Comparison of ENCODE assay signal across 9 mouse cellular contexts in the genomic region with DNA sequence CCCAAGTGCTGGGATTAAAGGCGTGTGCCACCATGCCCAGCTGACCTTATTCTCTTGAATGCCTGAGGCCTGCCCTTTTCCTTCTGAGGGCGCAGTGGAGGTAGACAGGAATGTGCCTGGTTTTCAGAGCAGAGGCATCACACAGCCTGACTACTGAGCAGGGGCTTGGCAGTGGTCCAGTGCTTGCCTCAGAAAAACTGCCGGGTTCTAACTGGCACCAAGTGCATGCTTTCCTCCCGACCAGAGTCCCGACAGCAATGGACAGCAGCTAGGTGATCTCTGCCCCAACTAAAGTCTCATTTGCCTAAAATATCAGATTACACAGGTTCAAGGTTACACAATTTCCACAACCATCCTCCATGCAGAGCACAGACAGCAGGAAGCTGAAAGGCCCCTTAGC. TPM values are rescaled to one million over a fixed set of nuclear protein-coding genes. Genes with fewer than 3 reads are reported as not detected.
DNase-seq lines count a peak whose midpoint lies in the region; ATAC-seq lines count a peak whose summit lies in the region.
"Had no signal": no experiment of that assay in that cellular context is flagged by ENCODE, and none has a peak within 500 bp of the region (broad histone marks: within the 10 kb centered on the region; RNA-seq: fewer than 3 reads in every experiment).

No protein-coding gene starts in this region.

- peak; percentile 53 to 58 for DNase-seq in adrenal gland, adult (ENCODE audit: inconsistent age in 2 of 2, low spot score in 1 of 2)
- no peak for DNase-seq in adrenal gland, postnatal 4 days (ENCODE audit: low spot score in 2 of 2)
- DNase-seq in left cerebral cortex, postnatal 10 days (ENCODE audit: extremely low spot score in 1 of 2, low spot score in 2 of 2), result peak; percentile 56 to 67
- DNase-seq in left cerebral cortex, adult 11 months (ENCODE audit: low spot score), result no peak
- DNase-seq in kidney, postnatal 10 days, result peak; percentile 79
- DNase-seq in embryo, embryonic 11 days, result no peak
- no peak for DNase-seq in B cell, adult 2 months
- DNase-seq: heart, postnatal 10 days had no signal

- intact Hi-C loops in left cerebral cortex, postnatal 10 days (cut with DNase I), result no loop called here

- ATAC-seq in megakaryocyte progenitor cell, adult 5-6 weeks (replicated peaks; ENCODE audit: poor library complexity), result 0 out of 2 replicates have a peak, but pooled peaks have one; percentile 17

RNA-seq across cellular contexts. Expression of a gene that starts 8.7 kb away (rescaled TPM):
- 10 to 100 TPM; 71.0 to 71.8 TPM for total RNA-seq in adrenal gland, postnatal 4 days (2021)
- total RNA-seq in left cerebral cortex, postnatal 10 days (2021), result 10 to 100 TPM; 45.2 to 48.2 TPM
- total RNA-seq in megakaryocyte progenitor cell, adult 5-6 weeks (2015), result 150 and 154 TPM in 2 replicates
- total RNA-seq in megakaryocyte progenitor cell, adult 5-6 weeks (2017), result 72.2 and 75.9 TPM in 2 replicates

RNA-seq across cellular contexts. Expression of a gene that starts 8.7 kb away (rescaled TPM):
- total RNA-seq in adrenal gland, postnatal 4 days (2021), result 10 to 100 TPM; 53.9 to 58.1 TPM
- total RNA-seq in left cerebral cortex, postnatal 10 days (2021), result 10 to 100 TPM; 82.3 to 86.0 TPM
- 19.2 and 19.8 TPM in 2 replicates for total RNA-seq in megakaryocyte progenitor cell, adult 5-6 weeks (2015)
- 30.3 and 42.6 TPM in 2 replicates for total RNA-seq in megakaryocyte progenitor cell, adult 5-6 weeks (2017)

RNA-seq across cellular contexts. Expression of a gene that starts 8.7 kb away (rescaled TPM):
- 100 to 1,000 TPM; 114 to 124 TPM for total RNA-seq in adrenal gland, postnatal 4 days (2021)
- total RNA-seq in left cerebral cortex, postnatal 10 days (2021), result 100 to 1,000 TPM; 161 to 165 TPM
- total RNA-seq in megakaryocyte progenitor cell, adult 5-6 weeks (2015), result 63.6 and 83.1 TPM in 2 replicates
- 41.7 and 46.1 TPM in 2 replicates for total RNA-seq in megakaryocyte progenitor cell, adult 5-6 weeks (2017)

RNA-seq across cellular contexts. Expression of a gene that starts 33.2 kb away (rescaled TPM):
- total RNA-seq in adrenal gland, postnatal 4 days (2021), result 10 to 100 TPM; 63.6 to 67.5 TPM
- total RNA-seq in left cerebral cortex, postnatal 10 days (2021), result 10 to 100 TPM; 26.7 to 29.6 TPM
- 10.6 and 11.8 TPM in 2 replicates for total RNA-seq in megakaryocyte progenitor cell, adult 5-6 weeks (2015)
- total RNA-seq in megakaryocyte progenitor cell, adult 5-6 weeks (2017), result 11.2 and 13.0 TPM in 2 replicates

RNA-seq across cellular contexts. Expression of a gene that starts 33.2 kb away (rescaled TPM):
- total RNA-seq in adrenal gland, postnatal 4 days (2021), result 10 to 100 TPM in 1 of 2 experiments, 1 to 10 TPM in 1; 9.8 to 10.6 TPM
- 10 to 100 TPM; 12.6 to 16.6 TPM for total RNA-seq in left cerebral cortex, postnatal 10 days (2021)
- total RNA-seq in megakaryocyte progenitor cell, adult 5-6 weeks (2015), result 3.5 and 5.6 TPM in 2 replicates
- 1.3 and 3.9 TPM in 2 replicates for total RNA-seq in megakaryocyte progenitor cell, adult 5-6 weeks (2017)

Comparison
In these comparisons a context has a peak if more than half of its experiments do, and no peak if none do; other contexts are left out.
1. DNase-seq: peak in adrenal gland, adult (2 of 2), left cerebral cortex, postnatal 10 days (2 of 2) and kidney, postnatal 10 days (single experiment); none in adrenal gland, postnatal 4 days (0 of 2), left cerebral cortex, adult 11 months (single experiment), embryo, embryonic 11 days (single experiment) and B cell, adult 2 months (0 of 2).